Mouse (Mus musculus) lung, postnatal 0 days (tissue): Measurements from ENCODE around the gene Rps26. TPM values are rescaled to one million over a fixed set of nuclear protein-coding genes. Genes with fewer than 3 reads are reported as not detected.
"Not testable (repeated sequence)": the region's sequence is repeated elsewhere in the genome, so short reads cannot be mapped to it uniquely, and the experiment has no call there.

Source experiments
- ATAC-seq: fragments of 200-750 bp; cut with Nextera tagmentation; 2 replicates; pipeline ENCODE4 v1.8.0; 2017; ENCODE audit warnings: moderate library complexity
- DNase-seq: peaks from one replicate; pipeline ENCODE4 v3.0.0-alpha.2; 2016; ENCODE audit warnings: low spot score
- H3K27ac ChIP-seq: fragments of 300-500 bp; sonication (generic); 2 replicates; pipeline ENCODE4 v1.5.1; 2014; ENCODE audit warnings: antibody characterized with exemption, mild to moderate bottlenecking, low read length, mixed read lengths
- H3K27me3 ChIP-seq: fragments of 300-500 bp; sonication (generic); replicated peaks from 2 replicates; pipeline ENCODE4 v1.6.1; 2014; ENCODE audit warnings: low read length, mixed read lengths; ENCODE audit not compliant: insufficient read depth
- H3K36me3 ChIP-seq: fragments of 300-500 bp; sonication (generic); 2 replicates; pipeline ENCODE4 v1.6.1; 2014; ENCODE audit warnings: low read length, mixed read lengths; ENCODE audit not compliant: insufficient read depth
- H3K4me1 ChIP-seq: fragments of 300-500 bp; sonication (generic); 2 replicates; pipeline ENCODE4 v1.6.1; 2014; ENCODE audit warnings: antibody characterized with exemption, low read depth, low read length, mixed read lengths; ENCODE audit not compliant: insufficient read depth
- H3K4me2 ChIP-seq: fragments of 300-500 bp; sonication (generic); replicated peaks from 2 replicates; pipeline ENCODE4 v1.6.1; 2014; ENCODE audit warnings: low read depth, mild to moderate bottlenecking, low read length, moderate library complexity, mixed read lengths
- H3K4me3 ChIP-seq: fragments of 300-500 bp; sonication (generic); 2 replicates; pipeline ENCODE4 v1.5.1; 2014; ENCODE audit warnings: low read depth, low read length
- H3K9ac ChIP-seq: fragments of 300-500 bp; sonication (generic); replicated peaks from 2 replicates; pipeline ENCODE4 v1.6.1; 2014; ENCODE audit warnings: low read depth, mild to moderate bottlenecking
- H3K9me3 ChIP-seq: fragments of 300-500 bp; sonication (generic); 2 replicates; pipeline ENCODE4 v1.6.1; 2016; ENCODE audit warnings: low read length, mixed read lengths
- CTCF ChIP-seq: IDR thresholded peaks from 2 replicates; pipeline ENCODE4 v1.5.1; 2016; ENCODE audit warnings: antibody characterized with exemption, mild to moderate bottlenecking
- EP300 ChIP-seq: IDR thresholded peaks from 2 replicates; pipeline ENCODE4 v1.6.1; 2016; ENCODE audit warnings: antibody characterized with exemption, mild to moderate bottlenecking, control low read depth
- WGBS: fragments of 180-500 bp; shearing (Covaris S2); extraction: QIAGEN DNeasy Blood & Tissue Kit; methylation state at CpG from one replicate; pipeline ENCODE4 v1.1.7; 2014; 5-methylcytosine and 5-hydroxymethylcytosine counted together
- polyA plus RNA-seq: library from polyadenylated mRNA; unstranded; fragments of >200 nt; fragmentation: Nextera tagmentation; extraction: Ambion mirVana; gene quantifications from 2 replicates; pipeline ENCODE4 v1.2.1, GENCODE M21; 2015

Rps26 gene
- polyA plus RNA-seq, 1 experiment from 2014 or later = 465 TPM

- no peak for ATAC-seq
Measured at GRCm38 (mm10) chr10:128631571-128631970, 5.0 kb upstream of the Rps26 start.

GRCm38 (mm10) chr10:128630306-128630705, 3.8 kb upstream of the Rps26 start:
- WGBS = 82% methylated on average over 5 of the region's 5 CpGs
- H3K9ac ChIP-seq, H3K36me3 ChIP-seq, H3K4me3 ChIP-seq, ATAC-seq, DNase-seq, H3K27me3 ChIP-seq, H3K4me1 ChIP-seq, H3K27ac ChIP-seq, H3K9me3 ChIP-seq, H3K4me2 ChIP-seq: not testable (repeated sequence)

More at GRCm38 (mm10) chr10:128631571-128631970, 5.0 kb upstream of the Rps26 start:
- H3K9me3 ChIP-seq = no peaks in the 10 kb centered on the region
- H3K4me1 ChIP-seq = no peaks in the 10 kb centered on the region
- H3K4me2 ChIP-seq = no peak overlapping the region
- H3K9ac ChIP-seq = no peak overlapping the region
- no peaks in the 10 kb centered on the region for H3K27me3 ChIP-seq
- H3K4me3 ChIP-seq = no peak overlapping the region
- TF ChIP-seq EP300 (no peak), CTCF (no peak)
- H3K27ac ChIP-seq = no peak overlapping the region
- no peak for DNase-seq
- 13% methylated on average over 6 of the region's 6 CpGs for WGBS
- H3K36me3 ChIP-seq = no peaks in the 10 kb centered on the region

GRCm38 (mm10) chr10:128629746-128630145, 3.2 kb upstream of the Rps26 start:
- TF ChIP-seq EP300 (no peak), CTCF (no peak)
- no peak overlapping the region for H3K4me3 ChIP-seq
- no peak for ATAC-seq

GRCm38 (mm10) chr10:128627398-128628317, 1.1 kb upstream of the Rps26 start:
- Histone ChIP-seq H3K4me2 (no peak overlapping the region), H3K27me3 (no peaks in the 10 kb centered on the region), H3K4me1 (peaks cover 7% of the 10 kb centered on the region; the same call in 1 of the 2 replicates), H3K36me3 (no peaks in the 10 kb centered on the region), H3K9ac (no peak overlapping the region), H3K4me3 (no peak overlapping the region), H3K27ac (no peak overlapping the region), H3K9me3 (no peaks in the 10 kb centered on the region)
- TF ChIP-seq EP300 (no peak), CTCF (no peak)
- DNase-seq (peak; percentile 4), ATAC-seq (no peak)
- 74% methylated on average over 10 of the region's 10 CpGs for WGBS

More at GRCm38 (mm10) chr10:128629746-128630145, 3.2 kb upstream of the Rps26 start:
- H3K9me3 ChIP-seq = no peaks in the 10 kb centered on the region
- H3K27ac ChIP-seq = no peak overlapping the region
- H3K27me3 ChIP-seq = no peaks in the 10 kb centered on the region
- peaks cover 7% of the 10 kb centered on the region; the same call in 1 of the 2 replicates for H3K4me1 ChIP-seq
- H3K9ac ChIP-seq = no peak overlapping the region
- H3K4me2 ChIP-seq = no peak overlapping the region
- no peak for DNase-seq
- H3K36me3 ChIP-seq = no peaks in the 10 kb centered on the region
- WGBS = 79% methylated on average over 2 of the region's 2 CpGs

- TF ChIP-seq CTCF (no peak), EP300 (no peak)
- 33% methylated on average over 7 of the region's 7 CpGs for WGBS
- Histone ChIP-seq H3K4me1 (peaks cover 7% of the 10 kb centered on the region; the same call in 1 of the 2 replicates), H3K27me3 (no peaks in the 10 kb centered on the region), H3K4me3 (peak overlapping the region; percentile 64), H3K27ac (peak overlapping the region; percentile 2; the same call in 1 of the 2 replicates), H3K9me3 (no peaks in the 10 kb centered on the region), H3K36me3 (no peaks in the 10 kb centered on the region), H3K9ac (peak overlapping the region; percentile 57), H3K4me2 (peak overlapping the region; percentile 63)
- ATAC-seq (no peak), DNase-seq (peak; percentile 4)
Measured at GRCm38 (mm10) chr10:128625287-128625894, 1.2 kb downstream of the Rps26 start.

- H3K27me3 ChIP-seq, H3K9ac ChIP-seq, H3K4me2 ChIP-seq, ATAC-seq, H3K9me3 ChIP-seq, H3K4me3 ChIP-seq, H3K36me3 ChIP-seq, H3K27ac ChIP-seq, H3K4me1 ChIP-seq: not testable (repeated sequence)
- DNase-seq = peak; percentile 3
- WGBS = 83% methylated on average over 3 of the region's 4 CpGs
Measured at GRCm38 (mm10) chr10:128623106-128623613, 3.4 kb downstream of the Rps26 start.
